Mouse (Mus musculus) G1E (cell line): ENCODE measurements around the gene Acsm2.

Experiments used
- CTCF ChIP-seq: IDR thresholded peaks from 2 replicates; pipeline ENCODE4 v1.5.1; 2012; ENCODE audit warnings: low read depth, low read length, inconsistent platforms, mixed read lengths
- GATA1 ChIP-seq: IDR thresholded peaks from 2 replicates; pipeline ENCODE4 v1.6.1; 2012; ENCODE audit warnings: borderline replicate concordance, low read length, inconsistent platforms, mixed read lengths
- GATA2 ChIP-seq: IDR thresholded peaks from 2 replicates; pipeline ENCODE4 v1.6.1; 2012; ENCODE audit warnings: low read depth, low read length, inconsistent platforms, borderline replicate concordance
- POLR2AphosphoS5 ChIP-seq: IDR thresholded peaks from 2 replicates; pipeline ENCODE4 v1.6.1; 2012; ENCODE audit warnings: low read depth, low read length, inconsistent platforms; ENCODE audit not compliant: insufficient replicate concordance
- TAL1 ChIP-seq: conservative IDR thresholded peaks from 2 replicates; pipeline ENCODE4 v1.6.1; 2012; ENCODE audit warnings: low read depth, low read length, inconsistent platforms, mixed read lengths

GRCm38 (mm10) chr7:119607796-119608515, 53.8 kb downstream of the Acsm2 start:
- TF ChIP-seq CTCF (no peak), TAL1 (no peak), GATA2 (no peak), POLR2AphosphoS5 (no peak), GATA1 (no peak)
